Mouse (Mus musculus): Measurements from ENCODE around the gene Hhat. TPM values are rescaled to one million over a fixed set of nuclear protein-coding genes. Genes with fewer than 3 reads are reported as not detected.
A peak's percentile ranks its signal among the peaks of the same experiment; 100 is the strongest.

Gene Hhat
- total and polyA plus RNA-seq, 3 experiments: 0.39 to 1.0 TPM; not detected in 1

GRCm38 (mm10) chr1:192750042-192750437 is 21.0 kb downstream of the Hhat start:
- no peak overlapping the region for H3K9ac ChIP-seq (ENCODE audit: control insufficient read depth, low read depth, low read length, poor library complexity, severe bottlenecking)
- no peaks in the 10 kb centered on the region for H3K9me3 ChIP-seq (replicated peaks; ENCODE audit: insufficient read depth, low read length)
- peaks cover 0 to 11% of the 10 kb centered on the region in 2 experiments; a peak in 2 of 4 replicates for H3K36me3 ChIP-seq (ENCODE audit: control insufficient read depth in 1 of 2, insufficient read depth in 2 of 2, low read length in 2 of 2)
- TF ChIP-seq TBP (IDR thresholded peaks at IDR 0.05; ENCODE audit: low read depth, low read length): no peak
- no peak for TF ChIP-seq NELFE (IDR thresholded peaks at IDR 0.05; ENCODE audit: low read depth, low read length)
- TF ChIP-seq E2F4 (IDR thresholded peaks at IDR 0.05; ENCODE audit: borderline replicate concordance, low read depth, low read length): no peak
- TF ChIP-seq CTCF (IDR thresholded peaks at IDR 0.05 in 2 of 3, conservative IDR thresholded peaks at IDR 0.05 in 1 of 3; ENCODE audit: control insufficient read depth in 1 of 3, insufficient read depth in 1 of 3, low read depth in 2 of 3, low read length in 3 of 3, poor library complexity in 1 of 3, severe bottlenecking in 1 of 3): no peak
- TF ChIP-seq TCF12 (IDR thresholded peaks at IDR 0.05; ENCODE audit: low read depth, low read length): no peak
- TF ChIP-seq MAX (IDR thresholded peaks at IDR 0.05; ENCODE audit: low read length): no peak
- TF ChIP-seq USF1 (IDR thresholded peaks at IDR 0.05; ENCODE audit: low read depth, low read length): no peak
- no peak for TF ChIP-seq BHLHE40 (IDR thresholded peaks at IDR 0.05; ENCODE audit: borderline replicate concordance, low read depth, low read length)
- no peak for TF ChIP-seq ZMIZ1 (IDR thresholded peaks at IDR 0.05; ENCODE audit: low read depth, low read length)
- no peak for TF ChIP-seq MEF2A (IDR thresholded peaks at IDR 0.05; ENCODE audit: extremely low read depth, insufficient replicate concordance, low read depth, low read length, poor library complexity, severe bottlenecking)
- no peak for TF ChIP-seq NRF1 (IDR thresholded peaks at IDR 0.05; ENCODE audit: insufficient read depth, low read depth, low read length, poor library complexity, severe bottlenecking)
- no peak for TF ChIP-seq UBTF (IDR thresholded peaks at IDR 0.05; ENCODE audit: borderline replicate concordance, insufficient read depth, low read depth, low read length)
- TF ChIP-seq TAL1 (IDR thresholded peaks at IDR 0.05; ENCODE audit: low read length): no peak
- TF ChIP-seq KAT2A (conservative IDR thresholded peaks at IDR 0.05; ENCODE audit: low read depth, low read length): no peak
- no peak for TF ChIP-seq ETS1 (IDR thresholded peaks at IDR 0.05; ENCODE audit: low read depth, low read length)
- no peak for TF ChIP-seq POLR2A (IDR thresholded peaks at IDR 0.05; ENCODE audit: control insufficient read depth in 1 of 2, insufficient read depth in 1 of 2, low read depth in 1 of 2, low read length in 2 of 2, poor library complexity in 1 of 2)
- no peak overlapping the region for H3K27ac ChIP-seq (ENCODE audit: control insufficient read depth, low read depth, low read length)
- H3K27me3 ChIP-seq (ENCODE audit: control insufficient read depth in 1 of 2, insufficient read depth in 2 of 2, low read length in 2 of 2): no peaks in the 10 kb centered on the region
- peaks cover 2 to 18% of the 10 kb centered on the region in 2 experiments for H3K4me1 ChIP-seq (ENCODE audit: control insufficient read depth in 1 of 2, insufficient read depth in 2 of 2, low read length in 2 of 2)
- H3K79me2 ChIP-seq (ENCODE audit: control insufficient read depth, insufficient read depth, low read length, poor library complexity): no peaks in the 10 kb centered on the region
- no peak for DNase-seq (ENCODE audit: low read depth, low spot score)
- H3K4me3 ChIP-seq (ENCODE audit: control insufficient read depth in 1 of 2, insufficient read depth in 1 of 2, low read depth in 2 of 2, low read length in 2 of 2): no peak overlapping the region

- peaks cover 2 to 21% of the 10 kb centered on the region in 2 experiments for H3K4me1 ChIP-seq (ENCODE audit: control insufficient read depth in 1 of 2, insufficient read depth in 2 of 2, low read length in 2 of 2)
- no peak overlapping the region for H3K9ac ChIP-seq (ENCODE audit: control insufficient read depth, low read depth, low read length, poor library complexity, severe bottlenecking)
- H3K27ac ChIP-seq (ENCODE audit: control insufficient read depth, low read depth, low read length): no peak overlapping the region
- H3K4me3 ChIP-seq (ENCODE audit: control insufficient read depth in 1 of 2, insufficient read depth in 1 of 2, low read depth in 2 of 2, low read length in 2 of 2): no peak overlapping the region
- no peaks in the 10 kb centered on the region for H3K9me3 ChIP-seq (replicated peaks; ENCODE audit: insufficient read depth, low read length)
- no peaks in the 10 kb centered on the region for H3K79me2 ChIP-seq (ENCODE audit: control insufficient read depth, insufficient read depth, low read length, poor library complexity)
- no peaks in the 10 kb centered on the region for H3K27me3 ChIP-seq (ENCODE audit: control insufficient read depth in 1 of 2, insufficient read depth in 2 of 2, low read length in 2 of 2)
- peak; percentile 72 for DNase-seq (ENCODE audit: low read depth, low spot score)
- H3K36me3 ChIP-seq (ENCODE audit: control insufficient read depth in 1 of 2, insufficient read depth in 2 of 2, low read length in 2 of 2): peaks cover 0 to 10% of the 10 kb centered on the region in 2 experiments; a peak in 2 of 4 replicates
- no peak for TF ChIP-seq MAFK (IDR thresholded peaks at IDR 0.05; ENCODE audit: borderline replicate concordance, low read depth, low read length)
- TF ChIP-seq EP300 (IDR thresholded peaks at IDR 0.05; ENCODE audit: low read depth in 1 of 2, low read length in 2 of 2): no peak
- TF ChIP-seq CHD1 (IDR thresholded peaks at IDR 0.05; ENCODE audit: low read depth, low read length): no peak
- no peak for TF ChIP-seq BHLHE40 (IDR thresholded peaks at IDR 0.05; ENCODE audit: borderline replicate concordance, low read depth, low read length)
- TF ChIP-seq TCF12 (IDR thresholded peaks at IDR 0.05; ENCODE audit: low read depth, low read length): no peak
- TF ChIP-seq KAT2A (conservative IDR thresholded peaks at IDR 0.05; ENCODE audit: low read depth, low read length): no peak
- no peak for TF ChIP-seq ZMIZ1 (IDR thresholded peaks at IDR 0.05; ENCODE audit: low read depth, low read length)
- no peak for TF ChIP-seq USF2 (IDR thresholded peaks at IDR 0.05; ENCODE audit: borderline replicate concordance in 1 of 2, insufficient read depth in 1 of 2, low read depth in 1 of 2, low read length in 2 of 2)
- TF ChIP-seq POLR2AphosphoS5 (IDR thresholded peaks at IDR 0.05; ENCODE audit: borderline replicate concordance, low read depth, low read length): no peak
- TF ChIP-seq TBP (IDR thresholded peaks at IDR 0.05; ENCODE audit: low read depth, low read length): no peak
- TF ChIP-seq E2F4 (IDR thresholded peaks at IDR 0.05; ENCODE audit: borderline replicate concordance, low read depth, low read length): no peak
- peak; percentile 90 for TF ChIP-seq MXI1 (IDR thresholded peaks at IDR 0.05; ENCODE audit: low read depth, low read length)
- TF ChIP-seq HCFC1 (IDR thresholded peaks at IDR 0.05; ENCODE audit: low read depth, low read length): no peak
- TF ChIP-seq ZC3H11A (IDR thresholded peaks at IDR 0.05; ENCODE audit: low read depth, low read length): no peak
- TF ChIP-seq JUND (IDR thresholded peaks at IDR 0.05; ENCODE audit: low read depth, low read length): no peak
- no peak for TF ChIP-seq USF1 (IDR thresholded peaks at IDR 0.05; ENCODE audit: low read depth, low read length)
- TF ChIP-seq MAX (IDR thresholded peaks at IDR 0.05; ENCODE audit: low read length): no peak
- TF ChIP-seq GABPA (IDR thresholded peaks at IDR 0.05; ENCODE audit: low read depth, low read length): no peak
- no peak for TF ChIP-seq NELFE (IDR thresholded peaks at IDR 0.05; ENCODE audit: low read depth, low read length)
- TF ChIP-seq GATA1 (IDR thresholded peaks at IDR 0.05; ENCODE audit: low read depth, low read length): peak; percentile 59; the same call in 1 of the 2 replicates
- peak; percentile 67 for TF ChIP-seq ETS1 (IDR thresholded peaks at IDR 0.05; ENCODE audit: low read depth, low read length)
Measured at GRCm38 (mm10) chr1:192749270-192750041, 21.6 kb downstream of the Hhat start.

Measured in MEL (cell line).